Mouse (Mus musculus) 416B (cell line): Measurements from ENCODE around the gene Hoxd10.

Experiments used
- DNase-seq: peaks from one replicate; pipeline ENCODE4 v3.0.0; 2011; ENCODE audit warnings: low read depth

Gene Hoxd10

GRCm38 (mm10) chr2:74731799-74732512 lies 40.2 kb downstream of the Hoxd10 start:
- no peak for DNase-seq

GRCm38 (mm10) chr2:74732513-74733316 lies 41.0 kb downstream of the Hoxd10 start:
- no peak for DNase-seq

- DNase-seq, result no peak
Measured at GRCm38 (mm10) chr2:74733317-74733661, 41.6 kb downstream of the Hoxd10 start.

GRCm38 (mm10) chr2:74733765-74734164 lies 42.0 kb downstream of the Hoxd10 start:
- DNase-seq, result no peak

- no peak for DNase-seq
Measured at GRCm38 (mm10) chr2:74734451-74734850, 42.7 kb downstream of the Hoxd10 start.

- no peak for DNase-seq
Measured at GRCm38 (mm10) chr2:74734996-74735811, 43.5 kb downstream of the Hoxd10 start.

GRCm38 (mm10) chr2:74735851-74736687 lies 44.3 kb downstream of the Hoxd10 start:
- no peak for DNase-seq

- DNase-seq, result no peak
Measured at GRCm38 (mm10) chr2:74736688-74737577, 45.2 kb downstream of the Hoxd10 start.

GRCm38 (mm10) chr2:74737578-74738070 lies 45.9 kb downstream of the Hoxd10 start:
- DNase-seq, result no peak

GRCm38 (mm10) chr2:74738623-74739475 lies 47.1 kb downstream of the Hoxd10 start:
- DNase-seq, result no peak

- no peak for DNase-seq
Measured at GRCm38 (mm10) chr2:74739476-74739800, 47.7 kb downstream of the Hoxd10 start.

- DNase-seq, result no peak
Measured at GRCm38 (mm10) chr2:74739869-74740268, 48.1 kb downstream of the Hoxd10 start.

GRCm38 (mm10) chr2:74740311-74741091 lies 48.8 kb downstream of the Hoxd10 start:
- DNase-seq, result no peak

- no peak for DNase-seq
Measured at GRCm38 (mm10) chr2:74741252-74741978, 49.7 kb downstream of the Hoxd10 start.

GRCm38 (mm10) chr2:74741979-74742277 lies 50.2 kb downstream of the Hoxd10 start:
- no peak for DNase-seq
